Mouse (Mus musculus): Measurements from ENCODE around the gene Tmco3. TPM values are rescaled to one million over a fixed set of nuclear protein-coding genes. Genes with fewer than 3 reads are reported as not detected.
"Not testable (repeated sequence)": the region's sequence is repeated elsewhere in the genome, so short reads cannot be mapped to it uniquely, and the experiment has no call there.

Tmco3 gene
- total and polyA plus RNA-seq, 2 experiments from 2014 or later, result 21.1 to 25.9 TPM

GRCm38 (mm10) chr8:13305884-13306283 lies 17.9 kb downstream of the Tmco3 start:
- no peaks in the 10 kb centered on the region for H3K9me3 ChIP-seq (ENCODE audit: low read length)
- no peak overlapping the region for H3K27ac ChIP-seq (ENCODE audit: low read depth, low read length)
- no peak for TF ChIP-seq CTCF (IDR thresholded peaks at IDR 0.05; ENCODE audit: low read depth)
- ATAC-seq (no peak), DNase-seq (no peak)
- no peaks in the 10 kb centered on the region for H3K4me1 ChIP-seq (ENCODE audit: insufficient read depth)
- no peak overlapping the region for H3K9ac ChIP-seq
- H3K4me3 ChIP-seq (ENCODE audit: low read depth, low read length), result no peak overlapping the region
- H3K36me3 ChIP-seq (ENCODE audit: insufficient read depth), result peaks cover 61% of the 10 kb centered on the region
- H3K27me3 ChIP-seq (ENCODE audit: insufficient read depth, low read length), result no peaks in the 10 kb centered on the region
- no peak overlapping the region for H3K4me2 ChIP-seq (ENCODE audit: low read depth)
- 99% methylated on average over 4 of the region's 4 CpGs for WGBS

- H3K4me3 ChIP-seq (ENCODE audit: low read depth, low read length), result no peak overlapping the region
- DNase-seq (no peak), ATAC-seq (no peak)
- no peak overlapping the region for H3K4me2 ChIP-seq (ENCODE audit: low read depth)
- 79% methylated on average over 7 of the region's 7 CpGs for WGBS
- H3K9ac ChIP-seq, result no peak overlapping the region
- H3K27ac ChIP-seq (ENCODE audit: low read depth, low read length), result no peak overlapping the region
- peaks cover 61% of the 10 kb centered on the region for H3K36me3 ChIP-seq (ENCODE audit: insufficient read depth)
- TF ChIP-seq CTCF (IDR thresholded peaks at IDR 0.05; ENCODE audit: low read depth), result no peak
- H3K4me1 ChIP-seq (ENCODE audit: insufficient read depth), result no peaks in the 10 kb centered on the region
- H3K9me3 ChIP-seq (ENCODE audit: low read length), result no peaks in the 10 kb centered on the region
- H3K27me3 ChIP-seq (ENCODE audit: insufficient read depth, low read length), result no peaks in the 10 kb centered on the region
These were observed 18.4 kb downstream of the Tmco3 start for GRCm38 (mm10) chr8:13306309-13306909.

GRCm38 (mm10) chr8:13306916-13307315 lies 18.9 kb downstream of the Tmco3 start:
- Histone ChIP-seq H3K27ac (ENCODE audit: low read depth, low read length) (no peak overlapping the region), H3K27me3 (ENCODE audit: insufficient read depth, low read length) (no peaks in the 10 kb centered on the region), H3K4me3 (ENCODE audit: low read depth, low read length) (no peak overlapping the region), H3K4me2 (ENCODE audit: low read depth) (no peak overlapping the region), H3K4me1 (ENCODE audit: insufficient read depth) (no peaks in the 10 kb centered on the region), H3K9ac (no peak overlapping the region), H3K9me3 (ENCODE audit: low read length) (no peaks in the 10 kb centered on the region), H3K36me3 (ENCODE audit: insufficient read depth) (peaks cover 58% of the 10 kb centered on the region)
- DNase-seq (no peak), ATAC-seq (no peak)
- TF ChIP-seq CTCF (IDR thresholded peaks at IDR 0.05; ENCODE audit: low read depth), result no peak
- 88% methylated on average over 9 of the region's 9 CpGs for WGBS

- DNase-seq (no peak), ATAC-seq (no peak)
- no peak overlapping the region for H3K27ac ChIP-seq (ENCODE audit: low read depth, low read length)
- H3K4me1 ChIP-seq (ENCODE audit: insufficient read depth), result no peaks in the 10 kb centered on the region
- WGBS, result 89% methylated on average over 3 of the region's 3 CpGs
- H3K4me2 ChIP-seq (ENCODE audit: low read depth), result no peak overlapping the region
- peaks cover 62% of the 10 kb centered on the region for H3K36me3 ChIP-seq (ENCODE audit: insufficient read depth)
- no peak overlapping the region for H3K9ac ChIP-seq
- H3K4me3 ChIP-seq (ENCODE audit: low read depth, low read length), result no peak overlapping the region
- no peak for TF ChIP-seq CTCF (IDR thresholded peaks at IDR 0.05; ENCODE audit: low read depth)
- no peaks in the 10 kb centered on the region for H3K9me3 ChIP-seq (ENCODE audit: low read length)
- no peaks in the 10 kb centered on the region for H3K27me3 ChIP-seq (ENCODE audit: insufficient read depth, low read length)
These were observed 26.9 kb downstream of the Tmco3 start for GRCm38 (mm10) chr8:13314922-13315321.

GRCm38 (mm10) chr8:13316671-13317070 lies 28.7 kb downstream of the Tmco3 start:
- Histone ChIP-seq H3K4me3 (ENCODE audit: low read depth, low read length) (no peak overlapping the region), H3K4me2 (ENCODE audit: low read depth) (no peak overlapping the region), H3K4me1 (ENCODE audit: insufficient read depth) (no peaks in the 10 kb centered on the region), H3K9ac (no peak overlapping the region), H3K27ac (ENCODE audit: low read depth, low read length) (no peak overlapping the region), H3K9me3 (ENCODE audit: low read length) (no peaks in the 10 kb centered on the region), H3K36me3 (ENCODE audit: insufficient read depth) (peaks cover 59% of the 10 kb centered on the region), H3K27me3 (ENCODE audit: insufficient read depth, low read length) (no peaks in the 10 kb centered on the region)
- no peak for DNase-seq
- ATAC-seq, result no peak
- 94% methylated on average over 10 of the region's 10 CpGs for WGBS
- TF ChIP-seq CTCF (IDR thresholded peaks at IDR 0.05; ENCODE audit: low read depth), result no peak

GRCm38 (mm10) chr8:13326598-13326997 lies 38.6 kb downstream of the Tmco3 start:
- DNase-seq (no peak), ATAC-seq (no peak)
- no peak overlapping the region for H3K9ac ChIP-seq
- H3K4me1 ChIP-seq (ENCODE audit: insufficient read depth), result no peaks in the 10 kb centered on the region
- H3K36me3 ChIP-seq (ENCODE audit: insufficient read depth), result peaks cover 11% of the 10 kb centered on the region; the same call in 1 of the 2 replicates
- peak; percentile 50; the same call in 1 of the 2 replicates for TF ChIP-seq CTCF (IDR thresholded peaks at IDR 0.05; ENCODE audit: low read depth)
- 41% methylated on average over 5 of the region's 5 CpGs for WGBS
- H3K27ac ChIP-seq (ENCODE audit: low read depth, low read length), result no peak overlapping the region
- no peaks in the 10 kb centered on the region for H3K9me3 ChIP-seq (ENCODE audit: low read length)
- H3K27me3 ChIP-seq (ENCODE audit: insufficient read depth, low read length), result no peaks in the 10 kb centered on the region
- no peak overlapping the region for H3K4me2 ChIP-seq (ENCODE audit: low read depth)
- H3K4me3 ChIP-seq (ENCODE audit: low read depth, low read length), result no peak overlapping the region

- TF ChIP-seq CTCF (IDR thresholded peaks at IDR 0.05; ENCODE audit: low read depth), result peak; percentile 25; the same call in 1 of the 2 replicates
- Histone ChIP-seq H3K4me2 (ENCODE audit: low read depth) (no peak overlapping the region), H3K9ac (no peak overlapping the region), H3K27me3 (ENCODE audit: insufficient read depth, low read length) (no peaks in the 10 kb centered on the region), H3K36me3 (ENCODE audit: insufficient read depth) (no peaks in the 10 kb centered on the region), H3K27ac (ENCODE audit: low read depth, low read length) (no peak overlapping the region), H3K9me3 (ENCODE audit: low read length) (no peaks in the 10 kb centered on the region), H3K4me3 (ENCODE audit: low read depth, low read length) (no peak overlapping the region), H3K4me1 (ENCODE audit: insufficient read depth) (no peaks in the 10 kb centered on the region)
- DNase-seq (no peak), ATAC-seq (no peak)
- 43% methylated on average over 1 of the region's 1 CpGs for WGBS
These were observed 46.7 kb downstream of the Tmco3 start for GRCm38 (mm10) chr8:13334671-13335070.

- WGBS, result 87% methylated on average over 6 of the region's 6 CpGs
- H3K4me2 ChIP-seq (ENCODE audit: low read depth); H3K4me3 ChIP-seq (ENCODE audit: low read depth, low read length); ATAC-seq; H3K9ac ChIP-seq; H3K27me3 ChIP-seq (ENCODE audit: insufficient read depth, low read length); H3K4me1 ChIP-seq (ENCODE audit: insufficient read depth); DNase-seq; H3K9me3 ChIP-seq (ENCODE audit: low read length); H3K27ac ChIP-seq (ENCODE audit: low read depth, low read length): not testable (repeated sequence)
- H3K36me3 ChIP-seq (ENCODE audit: insufficient read depth), result peaks cover 14% of the 10 kb centered on the region
These were observed 49.3 kb downstream of the Tmco3 start for GRCm38 (mm10) chr8:13337245-13337644.

All from forebrain, postnatal 0 days (tissue).